Comparison of ENCODE assay signal across 8 mouse cellular contexts in the genomic region with DNA sequence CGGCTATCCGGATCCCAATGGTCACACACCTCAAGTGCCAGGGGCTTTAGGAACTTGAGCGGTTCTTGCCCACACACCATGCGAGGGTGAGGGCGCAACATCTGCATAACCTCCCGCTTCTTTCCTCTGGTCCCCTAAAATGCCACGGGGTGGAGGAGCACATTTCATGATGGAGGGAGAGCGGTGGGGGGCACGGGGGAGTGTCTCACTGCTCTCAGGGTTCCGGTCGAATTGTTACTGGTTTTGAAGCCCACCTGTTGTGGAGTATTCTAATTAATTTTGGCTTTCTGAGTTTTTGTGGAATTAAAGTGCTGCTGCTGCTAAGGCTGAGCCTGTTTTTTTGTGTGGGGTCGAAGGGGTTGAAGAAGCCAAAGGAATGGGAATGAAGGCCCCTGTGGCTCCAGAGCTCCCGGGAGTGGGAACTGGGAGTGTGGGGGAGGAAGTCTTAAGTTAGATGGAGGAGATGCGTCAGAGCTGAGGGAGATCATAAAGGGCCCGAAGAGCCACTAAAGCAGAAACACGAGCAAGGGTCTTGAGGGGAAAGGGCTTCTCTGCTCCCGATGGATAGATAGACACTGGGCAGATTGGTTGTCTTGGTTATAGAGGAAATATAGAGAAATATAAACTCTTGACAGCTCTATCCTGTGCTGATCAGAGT. TPM values are rescaled to one million over a fixed set of nuclear protein-coding genes. Genes with fewer than 3 reads are reported as not detected.
DNase-seq lines count a peak whose midpoint lies in the region; ATAC-seq and TF ChIP-seq lines count a peak whose summit lies in the region.

No protein-coding gene starts in this region.

- DNase-seq in kidney, postnatal 10 days: no peak
- no peak for DNase-seq in heart, postnatal 0 days (ENCODE audit: low spot score)
- no peak for DNase-seq in natural killer cell, adult 2 months (ENCODE audit: low spot score in 2 of 2)
- no peak for DNase-seq in right cerebral cortex, postnatal 25 days
- DNase-seq in layer of hippocampus, postnatal 14 days (ENCODE audit: low spot score in 2 of 2): no peak

- H3K4me1 ChIP-seq in kidney, embryonic 14.5 days (ENCODE audit: control insufficient read depth, insufficient read depth, low read length): peaks cover 24% of the 10 kb centered on the region
- H3K4me1 ChIP-seq in brown adipose tissue, adult 24 weeks (ENCODE audit: control insufficient read depth, insufficient read depth, insufficient read length, low read length): peaks cover 17% of the 10 kb centered on the region
- peaks cover 40% of the 10 kb centered on the region for H3K4me1 ChIP-seq in heart, postnatal 0 days (ENCODE audit: control insufficient read depth, insufficient read depth)

- H3K4me2 ChIP-seq in kidney, embryonic 14.5 days (replicated peaks; ENCODE audit: low read depth, low read length): peak overlapping the region; percentile 96
- peak overlapping the region; percentile 90 for H3K4me2 ChIP-seq in heart, postnatal 0 days (ENCODE audit: low read depth, low read length)

- no peaks in the 10 kb centered on the region for H3K9me3 ChIP-seq in kidney, embryonic 14.5 days (ENCODE audit: control insufficient read depth, low read length)
- no peaks in the 10 kb centered on the region for H3K9me3 ChIP-seq in heart, postnatal 0 days (replicated peaks; ENCODE audit: control insufficient read depth, low read length)

- no peak for TF ChIP-seq CTCF in heart, postnatal 0 days (IDR thresholded peaks at IDR 0.05; ENCODE audit: low read depth)

- no peaks in the 10 kb centered on the region for H3K27me3 ChIP-seq in kidney, embryonic 14.5 days (ENCODE audit: control insufficient read depth, insufficient read depth, low read length)
- H3K27me3 ChIP-seq in heart, postnatal 0 days (ENCODE audit: control insufficient read depth, insufficient read depth, low read length): no peaks in the 10 kb centered on the region

- ATAC-seq in kidney, embryonic 14.5 days (ENCODE audit: low FRiP score, low TSS enrichment): no peak
- no peak for ATAC-seq in heart, postnatal 0 days (ENCODE audit: insufficient read depth, low read depth)

- H3K27ac ChIP-seq in kidney, embryonic 14.5 days (ENCODE audit: low read depth, low read length): no peak overlapping the region
- H3K27ac ChIP-seq in brown adipose tissue, adult 24 weeks (replicated peaks; ENCODE audit: low read depth, low read length): 0 out of 2 replicates have a peak overlapping the region, but pooled peaks have one; percentile 6
- peak overlapping the region; percentile 98 for H3K27ac ChIP-seq in heart, postnatal 0 days (ENCODE audit: low read depth)
- H3K27ac ChIP-seq in macrophage: peak overlapping the region; percentile 57; the same call in 1 of the 2 replicates

- H3K4me3 ChIP-seq in kidney, embryonic 14.5 days (ENCODE audit: low read length): peak overlapping the region; percentile 89
- H3K4me3 ChIP-seq in brown adipose tissue, adult 24 weeks (ENCODE audit: insufficient read depth, low read depth, low read length): peak overlapping the region; percentile 96
- peak overlapping the region; percentile 98 for H3K4me3 ChIP-seq in heart, postnatal 0 days (ENCODE audit: low read depth, low read length)
- peak overlapping the region; percentile 64 for H3K4me3 ChIP-seq in macrophage (ENCODE audit: inconsistent target)

- no peaks in the 10 kb centered on the region for H3K36me3 ChIP-seq in kidney, embryonic 14.5 days (ENCODE audit: control insufficient read depth, insufficient read depth, low read length)
- no peaks in the 10 kb centered on the region for H3K36me3 ChIP-seq in heart, postnatal 0 days (replicated peaks; ENCODE audit: control insufficient read depth, insufficient read depth, low read length)
- H3K36me3 ChIP-seq in macrophage (ENCODE audit: inconsistent target): no peaks in the 10 kb centered on the region

- H3K9ac ChIP-seq in kidney, embryonic 14.5 days (ENCODE audit: low read depth, low read length): peak overlapping the region; percentile 83; the same call in 1 of the 2 replicates
- H3K9ac ChIP-seq in heart, postnatal 0 days (replicated peaks; ENCODE audit: low read depth, low read length): peak overlapping the region; percentile 8; the same call in 1 of the 2 replicates

- 6% methylated on average over 17 of the region's 17 CpGs for WGBS in kidney, embryonic 14.5 days
- WGBS in heart, postnatal 0 days: 23% methylated on average over 17 of the region's 17 CpGs
- WGBS in macrophage (ENCODE audit: missing documents): 72% methylated on average over 17 of the region's 17 CpGs

- H3K79me2 ChIP-seq in macrophage (ENCODE audit: inconsistent target): peaks cover 28% of the 10 kb centered on the region; the same call in 1 of the 2 replicates

- no peak for TF ChIP-seq EP300 in heart, postnatal 0 days (IDR thresholded peaks at IDR 0.05; ENCODE audit: low read depth)

RNA-seq across cellular contexts. Expression of a gene that starts 1.9 kb away (rescaled TPM):
- 6.6 and 7.5 TPM in 2 replicates for polyA plus RNA-seq in kidney, embryonic 14.5 days (2014; fragmentation: Nextera tagmentation; extraction: Ambion mirVana)
- polyA plus RNA-seq in brown adipose tissue, adult 24 weeks (2012; ENCODE audit: insufficient read depth, insufficient read length, missing spikeins): 8.1 and 8.3 TPM in 2 replicates
- total RNA-seq in heart, postnatal 0 days (2014; rRNA removed; ENCODE audit: low replicate concordance): 21.3 and 24.1 TPM in 2 replicates
- polyA plus RNA-seq in heart, postnatal 0 days (2015; fragmentation: Nextera tagmentation; extraction: Ambion mirVana): 12.1 and 13.0 TPM in 2 replicates
- 10 to 100 TPM in 17 of 26 experiments, 1 to 10 TPM in 9; 3.6 to 22.4 (median 12.0) TPM for total RNA-seq in macrophage (2018; cell fraction: chromatin; rRNA removed)
- 10 to 100 TPM; 21.1 to 43.6 (median 31.0) TPM for total RNA-seq in macrophage (2018; cell fraction: cytosol; rRNA removed)
- total RNA-seq in macrophage (2018; cell fraction: nucleus; rRNA removed): 10 to 100 TPM; 13.9 to 44.9 (median 28.3) TPM
- 11.7 to 37.1 TPM (median 15.6 TPM) in 3 replicates for polyA plus RNA-seq in macrophage (2018)
- 10 to 100 TPM; 25.2 to 26.4 TPM for total RNA-seq in layer of hippocampus, postnatal 14 days (2021)

RNA-seq across cellular contexts. Expression of a gene that starts 9.2 kb away (rescaled TPM):
- 62.2 and 73.8 TPM in 2 replicates for polyA plus RNA-seq in kidney, embryonic 14.5 days (2014; fragmentation: Nextera tagmentation; extraction: Ambion mirVana)
- polyA plus RNA-seq in brown adipose tissue, adult 24 weeks (2012; ENCODE audit: insufficient read depth, insufficient read length, missing spikeins): 2.5 and 4.6 TPM in 2 replicates
- 10.9 and 25.5 TPM in 2 replicates for total RNA-seq in heart, postnatal 0 days (2014; rRNA removed; ENCODE audit: low replicate concordance)
- polyA plus RNA-seq in heart, postnatal 0 days (2015; fragmentation: Nextera tagmentation; extraction: Ambion mirVana): 18.3 and 24.3 TPM in 2 replicates
- 1 to 10 TPM in 7 of 26 experiments, under 1 TPM in 1, not detected in 18; 0.79 to 3.1 (median 1.5) TPM for total RNA-seq in macrophage (2018; cell fraction: chromatin; rRNA removed)
- total RNA-seq in macrophage (2018; cell fraction: cytosol; rRNA removed): 1 to 10 TPM; 1.9 to 5.8 (median 3.9) TPM
- total RNA-seq in macrophage (2018; cell fraction: nucleus; rRNA removed): 1 to 10 TPM in 18 of 26 experiments, under 1 TPM in 1, not detected in 7; 0.86 to 6.4 (median 2.7) TPM
- polyA plus RNA-seq in macrophage (2018): 4.1 to 7.3 TPM (median 4.2 TPM) in 3 replicates
- 10 to 100 TPM; 13.5 to 13.7 TPM for total RNA-seq in layer of hippocampus, postnatal 14 days (2021)

RNA-seq across cellular contexts. Expression of a gene that starts 15.9 kb away (rescaled TPM):
- polyA plus RNA-seq in kidney, embryonic 14.5 days (2014; fragmentation: Nextera tagmentation; extraction: Ambion mirVana): 145 and 155 TPM in 2 replicates
- polyA plus RNA-seq in brown adipose tissue, adult 24 weeks (2012; ENCODE audit: insufficient read depth, insufficient read length, missing spikeins): 0.79 TPM in 1 of 2 replicates, not detected in the other
- 21.4 and 54.6 TPM in 2 replicates for total RNA-seq in heart, postnatal 0 days (2014; rRNA removed; ENCODE audit: low replicate concordance)
- 19.5 and 19.9 TPM in 2 replicates for polyA plus RNA-seq in heart, postnatal 0 days (2015; fragmentation: Nextera tagmentation; extraction: Ambion mirVana)
- 10 to 100 TPM in 7 of 26 experiments, 1 to 10 TPM in 15, under 1 TPM in 2, not detected in 2; 0.53 to 31.9 (median 6.0) TPM for total RNA-seq in macrophage (2018; cell fraction: chromatin; rRNA removed)
- total RNA-seq in macrophage (2018; cell fraction: cytosol; rRNA removed): 1 to 10 TPM; 1.8 to 7.3 (median 4.3) TPM
- total RNA-seq in macrophage (2018; cell fraction: nucleus; rRNA removed): 10 to 100 TPM in 3 of 26 experiments, 1 to 10 TPM in 21, under 1 TPM in 1, not detected in 1; 0.69 to 20.2 (median 3.6) TPM
- 4.2 to 8.5 TPM (median 7.3 TPM) in 3 replicates for polyA plus RNA-seq in macrophage (2018)
- 1 to 10 TPM; 2.1 to 2.3 TPM for total RNA-seq in layer of hippocampus, postnatal 14 days (2021)

RNA-seq across cellular contexts. Expression of a gene that starts 26.9 kb away (rescaled TPM):
- 57.5 and 86.5 TPM in 2 replicates for polyA plus RNA-seq in kidney, embryonic 14.5 days (2014; fragmentation: Nextera tagmentation; extraction: Ambion mirVana)
- 42.0 and 54.9 TPM in 2 replicates for polyA plus RNA-seq in brown adipose tissue, adult 24 weeks (2012; ENCODE audit: insufficient read depth, insufficient read length, missing spikeins)
- 25.2 and 27.9 TPM in 2 replicates for total RNA-seq in heart, postnatal 0 days (2014; rRNA removed; ENCODE audit: low replicate concordance)
- polyA plus RNA-seq in heart, postnatal 0 days (2015; fragmentation: Nextera tagmentation; extraction: Ambion mirVana): 59.2 and 62.1 TPM in 2 replicates
- total RNA-seq in macrophage (2018; cell fraction: chromatin; rRNA removed): 100 to 1,000 TPM in 20 of 26 experiments, 10 to 100 TPM in 6; 79.4 to 259 (median 167) TPM
- total RNA-seq in macrophage (2018; cell fraction: cytosol; rRNA removed): 10 to 100 TPM; 20.1 to 40.4 (median 26.4) TPM
- 100 to 1,000 TPM in 24 of 26 experiments, 10 to 100 TPM in 2; 83.9 to 283 (median 140) TPM for total RNA-seq in macrophage (2018; cell fraction: nucleus; rRNA removed)
- 23.6 to 47.7 TPM (median 36.7 TPM) in 3 replicates for polyA plus RNA-seq in macrophage (2018)
- 1,000 to 10,000 TPM; 1,073 to 1,118 TPM for total RNA-seq in layer of hippocampus, postnatal 14 days (2021)

RNA-seq across cellular contexts. Expression of a gene that starts 33.6 kb away (rescaled TPM):
- polyA plus RNA-seq in kidney, embryonic 14.5 days (2014; fragmentation: Nextera tagmentation; extraction: Ambion mirVana): 6.1 and 8.9 TPM in 2 replicates
- polyA plus RNA-seq in brown adipose tissue, adult 24 weeks (2012; ENCODE audit: insufficient read depth, insufficient read length, missing spikeins): 7.9 and 15.6 TPM in 2 replicates
- 76.8 and 93.5 TPM in 2 replicates for total RNA-seq in heart, postnatal 0 days (2014; rRNA removed; ENCODE audit: low replicate concordance)
- 8.1 and 9.7 TPM in 2 replicates for polyA plus RNA-seq in heart, postnatal 0 days (2015; fragmentation: Nextera tagmentation; extraction: Ambion mirVana)
- 100 to 1,000 TPM in 3 of 26 experiments, 10 to 100 TPM in 20, 1 to 10 TPM in 3; 2.1 to 182 (median 41.9) TPM for total RNA-seq in macrophage (2018; cell fraction: chromatin; rRNA removed)
- 10 to 100 TPM in 18 of 26 experiments, 1 to 10 TPM in 8; 1.2 to 30.8 (median 12.4) TPM for total RNA-seq in macrophage (2018; cell fraction: cytosol; rRNA removed)
- total RNA-seq in macrophage (2018; cell fraction: nucleus; rRNA removed): 100 to 1,000 TPM in 2 of 26 experiments, 10 to 100 TPM in 19, 1 to 10 TPM in 5; 3.2 to 114 (median 23.5) TPM
- 8.8 to 17.5 TPM (median 11.6 TPM) in 3 replicates for polyA plus RNA-seq in macrophage (2018)
- total RNA-seq in layer of hippocampus, postnatal 14 days (2021): 10 to 100 TPM; 84.4 to 86.8 TPM
